Mouse (Mus musculus) thymus, postnatal 4 days (tissue): Measurements from ENCODE around the gene Gpr82.

Experiments used
- DNase-seq: peaks from one replicate; pipeline ENCODE4 v3.0.0; 2021

The Gpr82 gene

DNA sequence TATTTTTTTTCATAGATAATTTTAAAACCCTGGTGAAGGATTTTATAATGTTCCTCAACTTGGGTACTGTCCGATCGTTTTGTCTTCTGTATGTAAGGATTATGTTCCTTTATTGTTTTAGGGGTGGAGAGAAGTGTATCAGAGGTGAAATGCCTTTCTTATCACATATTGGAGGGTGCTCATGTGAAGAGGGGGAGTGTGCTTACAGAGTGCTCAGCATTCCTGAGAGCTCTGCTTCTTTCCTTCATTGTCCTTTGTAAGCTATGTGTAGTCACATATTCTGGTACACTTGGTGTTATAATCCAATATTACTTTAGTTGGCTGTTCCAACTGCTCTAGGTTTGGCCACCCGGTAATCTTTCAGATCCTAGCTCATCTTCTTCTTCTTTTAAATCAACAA lies 39.5 kb downstream of the Gpr82 start:
- no peak for DNase-seq

DNA sequence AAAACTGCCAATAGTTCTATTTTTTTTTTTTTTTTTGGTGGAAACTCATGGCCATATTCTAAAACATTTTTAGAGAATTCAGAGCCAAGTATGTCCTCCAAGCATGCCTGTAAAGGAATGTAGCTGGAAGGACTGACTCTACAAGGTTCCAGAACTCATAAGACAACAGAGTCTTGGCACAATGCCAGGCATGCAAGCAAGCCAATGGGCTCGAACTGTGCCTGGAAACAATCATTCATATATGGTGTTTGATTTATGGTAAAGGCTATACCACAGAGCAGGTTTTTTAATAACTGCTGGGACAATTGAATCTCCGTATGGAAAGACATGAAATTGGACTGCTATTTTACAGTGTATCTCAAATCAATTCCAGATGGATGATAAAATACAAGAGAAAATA lies 43.9 kb downstream of the Gpr82 start:
- no peak for DNase-seq

DNA sequence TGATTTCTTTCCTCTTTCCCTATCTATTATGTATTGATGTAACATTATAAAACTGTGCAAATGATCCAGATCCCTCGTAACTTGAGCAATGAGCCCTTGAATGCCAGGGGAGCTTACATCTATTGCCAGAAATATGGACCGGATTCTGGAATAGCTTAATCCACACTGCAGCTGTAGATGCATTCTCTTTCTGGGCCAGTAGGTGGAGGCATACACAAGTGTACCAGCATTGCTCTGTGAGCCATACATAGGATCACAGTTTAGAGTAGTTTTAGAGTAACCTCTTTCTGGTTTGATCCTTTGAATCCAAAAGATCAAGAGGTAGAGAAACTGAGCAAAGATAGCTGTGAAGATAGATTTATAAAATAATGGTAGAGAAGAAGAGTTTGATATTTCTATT lies 49.0 kb downstream of the Gpr82 start:
- DNase-seq: peak; percentile 49
